In genomic region chr1:47486087-47486486, GRCm38 (mm10) we compare ENCODE assay signal across 14 mouse cellular contexts.
"Had no signal": no experiment of that assay in that cellular context is flagged by ENCODE, and none has a peak within 500 bp of the region (broad histone marks: within the 10 kb centered on the region; RNA-seq: fewer than 3 reads in every experiment).

No protein-coding gene starts in this region.

- ATAC-seq: intestine, postnatal 0 days; midbrain, embryonic 13.5 days; midbrain, embryonic 16.5 days had no signal

- DNase-seq: kidney, adult 2 months; kidney, postnatal 25 days; layer of hippocampus, postnatal 36 days; left cerebral cortex, postnatal 4 days; liver, embryonic 13.5 days; lung, adult 2 months; lung, postnatal 10 days; lung, postnatal 36 days; retina, postnatal 1 day; thymus, adult 2 months; thymus, postnatal 14 days had no signal
